Mouse (Mus musculus) heart, postnatal 25 days (tissue): ENCODE measurements around the gene Cnfn. TPM values are rescaled to one million over a fixed set of nuclear protein-coding genes. Genes with fewer than 3 reads are reported as not detected.
"Not testable (repeated sequence)": the region's sequence is repeated elsewhere in the genome, so short reads cannot be mapped to it uniquely, and the experiment has no call there.

ENCODE experiments used
- DNase-seq: peaks from one replicate; pipeline ENCODE4 v3.0.0; 2022; ENCODE audit warnings: low spot score
- intact Hi-C: fragments of 180-260 bp; cut with DNase I; formaldehyde crosslinking; loops from one replicate; pipeline ENCODE4 v1.15.1; 2025
- total RNA-seq, 2 experiments: library from RNA; stranded (reverse); gene quantifications; 2 replicates each; pipeline ENCODE4 v1.2.3; 2021

Gene Cnfn
- total RNA-seq, 2 experiments from 2014 or later: not detected

- no peak for DNase-seq
- intact Hi-C loops: loop anchor here (5.0 kb wide), 1 partner anchor 60 kb away; the partner anchor contains the start of gene Megf8
Observed at GRCm38 (mm10) chr7:25377100-25377700, 7.7 kb upstream of the Cnfn start.

GRCm38 (mm10) chr7:25376556-25376955 lies 7.0 kb upstream of the Cnfn start:
- peak; percentile 80 for DNase-seq
- intact Hi-C loops: loop anchor here (5.0 kb wide), 1 partner anchor 59 kb away; the partner anchor contains the start of gene Megf8

GRCm38 (mm10) chr7:25372441-25372840 lies 2.9 kb upstream of the Cnfn start:
- intact Hi-C loops: no loop called here
- DNase-seq: no peak

- intact Hi-C loops: no loop called here
Observed at GRCm38 (mm10) chr7:25368333-25368732, 1.2 kb downstream of the Cnfn start.

GRCm38 (mm10) chr7:25367632-25368293 lies 1.8 kb downstream of the Cnfn start:
- no peak for DNase-seq

More at GRCm38 (mm10) chr7:25368333-25368732, 1.2 kb downstream of the Cnfn start:
- DNase-seq: no peak

GRCm38 (mm10) chr7:25365937-25366625 lies 3.4 kb downstream of the Cnfn start:
- DNase-seq: no peak
- intact Hi-C loops: loop anchor here (2.0 kb wide), 1 partner anchor 43 kb away; no protein-coding TSS in a partner anchor

More at GRCm38 (mm10) chr7:25367632-25368293, 1.8 kb downstream of the Cnfn start:
- intact Hi-C loops: loop anchor here (2.0 kb wide), 1 partner anchor 41 kb away; no protein-coding TSS in a partner anchor

- DNase-seq: no peak
- intact Hi-C loops: no loop called here
Observed at GRCm38 (mm10) chr7:25363632-25364031, 5.9 kb downstream of the Cnfn start.

GRCm38 (mm10) chr7:25363151-25363550 lies 6.4 kb downstream of the Cnfn start:
- DNase-seq: no peak
- intact Hi-C loops: no loop called here

GRCm38 (mm10) chr7:25358721-25359206 lies 10.8 kb downstream of the Cnfn start:
- DNase-seq: no peak
- intact Hi-C loops: no loop called here

- intact Hi-C loops: no loop called here
Observed at GRCm38 (mm10) chr7:25348861-25349260, 20.7 kb downstream of the Cnfn start.

GRCm38 (mm10) chr7:25341000-25341784 lies 28.3 kb downstream of the Cnfn start:
- intact Hi-C loops: no loop called here
- DNase-seq: no peak

More at GRCm38 (mm10) chr7:25348861-25349260, 20.7 kb downstream of the Cnfn start:
- no peak for DNase-seq

- intact Hi-C loops: no loop called here
Observed at GRCm38 (mm10) chr7:25339329-25339728, 30.2 kb downstream of the Cnfn start.

GRCm38 (mm10) chr7:25334472-25334871 lies 35.1 kb downstream of the Cnfn start:
- no peak for DNase-seq
- intact Hi-C loops: loop anchor here (2.0 to 5.0 kb wide), 3 partner anchors 37 to 202 kb away; partner anchors contain the start of gene Pafah1b3

More at GRCm38 (mm10) chr7:25339329-25339728, 30.2 kb downstream of the Cnfn start:
- DNase-seq: no peak

- intact Hi-C loops: loop anchor here (2.0 to 5.0 kb wide), 3 partner anchors 36 to 201 kb away; partner anchors contain the start of gene Pafah1b3
- DNase-seq: peak; percentile 37
Observed at GRCm38 (mm10) chr7:25333596-25334307, 35.8 kb downstream of the Cnfn start.

- intact Hi-C loops: no loop called here
- DNase-seq: no peak
Observed at GRCm38 (mm10) chr7:25326233-25326632, 43.3 kb downstream of the Cnfn start.

- DNase-seq, intact Hi-C loops: not testable (repeated sequence)
Observed at GRCm38 (mm10) chr7:25325431-25325830, 44.1 kb downstream of the Cnfn start.

GRCm38 (mm10) chr7:25323219-25323618 lies 46.3 kb downstream of the Cnfn start:
- intact Hi-C loops: no loop called here
- no peak for DNase-seq

- no peak for DNase-seq
- intact Hi-C loops: no loop called here
Observed at GRCm38 (mm10) chr7:25322058-25322484, 47.5 kb downstream of the Cnfn start.
